Mouse (Mus musculus) lung, embryonic 16.5 days (tissue): ENCODE data around the gene Tmem156. TPM values are rescaled to one million over a fixed set of nuclear protein-coding genes. Genes with fewer than 3 reads are reported as not detected.

Experiments
- ATAC-seq: fragments of 200-750 bp; cut with Nextera tagmentation; 2 replicates; pipeline ENCODE4 v1.8.0; 2017; ENCODE audit warnings: low read depth, mild to moderate bottlenecking, moderate library complexity
- H3K27ac ChIP-seq: fragments of 300-500 bp; sonication (generic); 2 replicates; pipeline ENCODE4 v1.5.1; 2014; ENCODE audit warnings: mild to moderate bottlenecking, control low read depth, low read length
- H3K27me3 ChIP-seq: fragments of 300-500 bp; sonication (generic); 2 replicates; pipeline ENCODE4 v1.6.1; 2014; ENCODE audit warnings: low read depth, low read length, mixed read lengths; ENCODE audit not compliant: control insufficient read depth, insufficient read depth
- H3K36me3 ChIP-seq: fragments of 300-500 bp; sonication (generic); 2 replicates; pipeline ENCODE4 v1.6.1; 2014; ENCODE audit warnings: low read length; ENCODE audit not compliant: control insufficient read depth, insufficient read depth
- H3K4me1 ChIP-seq: fragments of 300-500 bp; sonication (generic); replicated peaks from 2 replicates; pipeline ENCODE4 v1.6.1; 2014; ENCODE audit warnings: low read length, mixed read lengths; ENCODE audit not compliant: control insufficient read depth, insufficient read depth
- H3K4me2 ChIP-seq: fragments of 300-500 bp; sonication (generic); 2 replicates; pipeline ENCODE4 v1.6.1; 2014; ENCODE audit warnings: low read depth, low read length, control low read depth
- H3K4me3 ChIP-seq: fragments of 300-500 bp; sonication (generic); 2 replicates; pipeline ENCODE4 v1.5.1; 2014; ENCODE audit warnings: mild to moderate bottlenecking, low read length, control low read depth
- H3K9ac ChIP-seq: fragments of 300-500 bp; sonication (generic); 2 replicates; pipeline ENCODE4 v1.6.1; 2014; ENCODE audit warnings: low read length, control low read depth
- H3K9me3 ChIP-seq: fragments of 300-500 bp; sonication (generic); 2 replicates; pipeline ENCODE4 v1.6.1; 2016; ENCODE audit warnings: low read length; ENCODE audit not compliant: control insufficient read depth
- WGBS: fragments of 180-500 bp; shearing (Covaris S2); extraction: QIAGEN DNeasy Blood & Tissue Kit; methylation state at CpG from one replicate; pipeline ENCODE4 v1.1.7; 2014; 5-methylcytosine and 5-hydroxymethylcytosine counted together
- polyA plus RNA-seq: library from polyadenylated mRNA; unstranded; fragments of >200 nt; fragmentation: Nextera tagmentation; extraction: Ambion mirVana; gene quantifications from 2 replicates; pipeline ENCODE4 v1.2.1, GENCODE M21; 2015

Tmem156 gene
- polyA plus RNA-seq, 1 experiment from 2014 or later: 0.77 TPM

GRCm38 (mm10) chr5:65089707-65090106 is 2.2 kb downstream of the Tmem156 start:
- H3K9me3 ChIP-seq: no peaks in the 10 kb centered on the region
- H3K36me3 ChIP-seq: no peaks in the 10 kb centered on the region
- 52% methylated on average over 3 of the region's 3 CpGs for WGBS
- no peak for ATAC-seq
- H3K9ac ChIP-seq: no peak overlapping the region
- no peak overlapping the region for H3K4me2 ChIP-seq
- H3K27ac ChIP-seq: no peak overlapping the region
- H3K4me1 ChIP-seq: peaks cover 7% of the 10 kb centered on the region; the same call in 1 of the 2 replicates
- no peaks in the 10 kb centered on the region for H3K27me3 ChIP-seq
- H3K4me3 ChIP-seq: no peak overlapping the region

GRCm38 (mm10) chr5:65086522-65086921 is 5.4 kb downstream of the Tmem156 start:
- H3K27me3 ChIP-seq: no peaks in the 10 kb centered on the region
- H3K27ac ChIP-seq: no peak overlapping the region
- H3K4me1 ChIP-seq: 0 out of 2 replicates have a peak, but pooled peaks cover 3% of the 10 kb centered on the region
- no peaks in the 10 kb centered on the region for H3K36me3 ChIP-seq
- H3K9ac ChIP-seq: no peak overlapping the region
- no peaks in the 10 kb centered on the region for H3K9me3 ChIP-seq
- ATAC-seq: no peak
- 55% methylated on average over 6 of the region's 6 CpGs for WGBS
- no peak overlapping the region for H3K4me2 ChIP-seq
- H3K4me3 ChIP-seq: no peak overlapping the region

GRCm38 (mm10) chr5:65081836-65082235 is 10.1 kb downstream of the Tmem156 start:
- ATAC-seq: no peak
- 88% methylated on average over 4 of the region's 4 CpGs for WGBS
- no peaks in the 10 kb centered on the region for H3K9me3 ChIP-seq

GRCm38 (mm10) chr5:65079881-65080280 is 12.1 kb downstream of the Tmem156 start:
- H3K4me3 ChIP-seq: peak overlapping the region; percentile 35
- ATAC-seq: no peak
- H3K36me3 ChIP-seq: no peaks in the 10 kb centered on the region
- H3K4me1 ChIP-seq: peaks cover 4% of the 10 kb centered on the region
- H3K27me3 ChIP-seq: no peaks in the 10 kb centered on the region
- H3K4me2 ChIP-seq: peak overlapping the region; percentile 37
- peak overlapping the region; percentile 36 for H3K9ac ChIP-seq
- WGBS: 14% methylated on average over 9 of the region's 9 CpGs
- H3K27ac ChIP-seq: no peak overlapping the region
- no peaks in the 10 kb centered on the region for H3K9me3 ChIP-seq

More at GRCm38 (mm10) chr5:65081836-65082235, 10.1 kb downstream of the Tmem156 start:
- Histone ChIP-seq H3K4me1 (peaks cover 7% of the 10 kb centered on the region), H3K36me3 (no peaks in the 10 kb centered on the region), H3K4me2 (no peak overlapping the region), H3K27me3 (no peaks in the 10 kb centered on the region), H3K27ac (no peak overlapping the region), H3K4me3 (no peak overlapping the region), H3K9ac (no peak overlapping the region)

- Histone ChIP-seq H3K4me1 (peaks cover 4% of the 10 kb centered on the region), H3K36me3 (no peaks in the 10 kb centered on the region)
- 87% methylated on average over 4 of the region's 4 CpGs for WGBS
These were observed 13.9 kb downstream of the Tmem156 start for GRCm38 (mm10) chr5:65078081-65078480.

GRCm38 (mm10) chr5:65076748-65077147 is 15.2 kb downstream of the Tmem156 start:
- WGBS: 25% methylated on average over 3 of the region's 3 CpGs
- no peaks in the 10 kb centered on the region for H3K27me3 ChIP-seq
- no peak overlapping the region for H3K4me3 ChIP-seq
- no peaks in the 10 kb centered on the region for H3K9me3 ChIP-seq
- H3K9ac ChIP-seq: no peak overlapping the region
- H3K36me3 ChIP-seq: no peaks in the 10 kb centered on the region
- peak; percentile 56; the same call in 1 of the 2 replicates for ATAC-seq
- H3K27ac ChIP-seq: 0 out of 2 replicates have a peak overlapping the region, but pooled peaks have one; percentile 19
- H3K4me2 ChIP-seq: no peak overlapping the region
- H3K4me1 ChIP-seq: peaks cover 4% of the 10 kb centered on the region

More at GRCm38 (mm10) chr5:65078081-65078480, 13.9 kb downstream of the Tmem156 start:
- no peak for ATAC-seq
- H3K9ac ChIP-seq: no peak overlapping the region
- H3K4me3 ChIP-seq: no peak overlapping the region
- no peak overlapping the region for H3K4me2 ChIP-seq
- H3K27me3 ChIP-seq: no peaks in the 10 kb centered on the region
- H3K9me3 ChIP-seq: no peaks in the 10 kb centered on the region
- no peak overlapping the region for H3K27ac ChIP-seq

GRCm38 (mm10) chr5:65076087-65076486 is 15.8 kb downstream of the Tmem156 start:
- Histone ChIP-seq H3K27me3 (no peaks in the 10 kb centered on the region), H3K4me2 (no peak overlapping the region), H3K4me3 (no peak overlapping the region), H3K36me3 (no peaks in the 10 kb centered on the region), H3K4me1 (peaks cover 4% of the 10 kb centered on the region), H3K9me3 (no peaks in the 10 kb centered on the region), H3K9ac (no peak overlapping the region), H3K27ac (no peak overlapping the region)
- WGBS: 60% methylated on average over 2 of the region's 2 CpGs
- no peak for ATAC-seq

- no peak overlapping the region for H3K4me2 ChIP-seq
- no peaks in the 10 kb centered on the region for H3K27me3 ChIP-seq
- H3K4me1 ChIP-seq: peaks cover 3% of the 10 kb centered on the region
- ATAC-seq: no peak
- no peak overlapping the region for H3K4me3 ChIP-seq
- no peak overlapping the region for H3K27ac ChIP-seq
- 64% methylated on average over 7 of the region's 7 CpGs for WGBS
- H3K36me3 ChIP-seq: no peaks in the 10 kb centered on the region
- H3K9ac ChIP-seq: no peak overlapping the region
- no peaks in the 10 kb centered on the region for H3K9me3 ChIP-seq
These were observed 17.2 kb downstream of the Tmem156 start for GRCm38 (mm10) chr5:65074693-65075092.

- WGBS: 54% methylated on average over 4 of the region's 4 CpGs
- Histone ChIP-seq H3K9ac (no peak overlapping the region), H3K4me3 (no peak overlapping the region)
These were observed 18.7 kb downstream of the Tmem156 start for GRCm38 (mm10) chr5:65073247-65073646.

GRCm38 (mm10) chr5:65071689-65072118 is 20.2 kb downstream of the Tmem156 start:
- Histone ChIP-seq H3K36me3 (no peaks in the 10 kb centered on the region), H3K27me3 (no peaks in the 10 kb centered on the region), H3K4me3 (no peak overlapping the region), H3K4me2 (no peak overlapping the region), H3K4me1 (no peaks in the 10 kb centered on the region; the same call in 1 of the 2 replicates), H3K9ac (no peak overlapping the region), H3K9me3 (no peaks in the 10 kb centered on the region), H3K27ac (no peak overlapping the region)
- no peak for ATAC-seq
- WGBS: 65% methylated on average over 6 of the region's 6 CpGs

More at GRCm38 (mm10) chr5:65073247-65073646, 18.7 kb downstream of the Tmem156 start:
- Histone ChIP-seq H3K4me2 (no peak overlapping the region), H3K9me3 (no peaks in the 10 kb centered on the region), H3K27me3 (no peaks in the 10 kb centered on the region), H3K4me1 (no peaks in the 10 kb centered on the region; the same call in 1 of the 2 replicates), H3K27ac (no peak overlapping the region), H3K36me3 (no peaks in the 10 kb centered on the region)
- no peak for ATAC-seq
